Mouse (Mus musculus): ENCODE measurements at regions not wholly inside any gene's neighbourhood (a gene's known extent, or its start where the extent isn't known, plus 50 kb on each side); places are given as distances from the start of the nearest gene placed in this dataset.
"Not testable (repeated sequence)": the region's sequence is repeated elsewhere in the genome, so short reads cannot be mapped to it uniquely, and the experiment has no call there.

GRCm38 (mm10) chr4:22803665-22804064, 315.5 kb upstream of the Pou3f2 start:
- DNase-seq (ENCODE audit: low spot score in 2 of 2) = no peak

GRCm38 (mm10) chr4:22792826-22793225, 304.7 kb upstream of the Pou3f2 start:
- DNase-seq (ENCODE audit: low spot score in 2 of 2) = no peak

DNA sequence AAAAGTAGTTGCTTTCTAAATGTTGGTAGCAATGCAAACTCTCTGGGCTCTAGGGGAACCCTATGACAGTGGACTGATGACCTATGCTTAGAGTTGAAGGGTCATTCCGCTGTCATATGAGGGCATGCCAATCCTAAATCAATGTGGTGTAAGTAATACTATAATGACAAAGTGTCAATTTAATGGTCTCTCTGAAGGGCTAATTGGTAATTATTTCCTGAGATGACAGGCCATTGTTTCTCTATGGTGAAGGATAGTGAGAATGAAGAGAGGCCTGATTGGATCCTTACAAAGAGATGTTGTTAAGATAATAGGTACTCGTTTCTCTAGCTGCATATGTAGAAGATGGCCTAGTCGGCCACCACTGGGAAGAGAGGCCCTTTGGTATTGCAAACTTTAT, 299.7 kb upstream of the Pou3f2 start:
- DNase-seq (ENCODE audit: low spot score in 2 of 2) = no peak

- not testable (repeated sequence) for DNase-seq (ENCODE audit: low spot score in 2 of 2)
These were observed 274.9 kb upstream of the Pou3f2 start for GRCm38 (mm10) chr4:22763026-22763425.
